Mouse (Mus musculus) lung, postnatal 4 days (tissue): Measurements from ENCODE around the gene Olfr803.

Source experiments
- DNase-seq, 2 experiments: peaks; one replicate each; pipeline ENCODE4 v3.0.0; 2021

The Olfr803 gene

DNA sequence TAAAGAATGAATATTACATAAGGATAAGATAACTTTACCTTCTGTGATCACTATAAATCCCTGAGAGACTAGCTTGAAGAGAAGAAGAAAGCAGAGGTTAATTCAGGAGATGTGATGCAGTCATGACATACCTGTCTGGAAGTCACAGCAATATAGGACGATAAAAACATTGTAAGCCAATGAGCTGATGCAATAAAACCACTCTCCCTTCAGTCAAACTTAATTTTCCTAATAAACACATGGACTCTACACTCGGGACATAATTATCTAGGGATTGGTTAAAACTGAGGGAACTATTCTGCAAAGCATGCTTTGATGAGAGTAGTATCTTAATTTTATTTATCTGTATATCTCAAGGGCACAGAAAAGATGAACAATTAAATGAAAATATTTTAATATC is at the start of gene Olfr803:
Gene Olfr803, minus strand, starts transcription at position 101 of the 400 bp plus-strand sequence.
- no peak for DNase-seq

DNA sequence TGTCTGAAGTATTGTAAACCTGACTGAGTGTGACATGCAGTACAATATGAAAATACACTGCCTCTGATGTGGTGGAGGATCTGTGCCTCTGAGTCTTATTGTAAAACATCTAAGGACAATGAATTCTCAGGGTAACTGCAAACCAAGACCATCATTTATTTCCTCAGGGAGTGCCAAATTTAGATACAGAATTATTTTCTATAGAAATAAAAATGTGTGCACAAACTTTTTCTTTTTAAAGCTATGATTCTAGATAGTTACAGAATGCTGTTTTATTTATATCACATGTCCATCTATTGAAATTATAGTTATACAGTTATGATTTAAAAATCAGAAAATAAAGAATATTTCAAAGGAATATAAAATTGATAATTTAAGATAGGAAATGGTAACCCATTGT is 47.7 kb upstream of the Olfr803 start, which contains the start of gene Olfr806:
Gene Olfr806, minus strand, starts transcription at position 101 of the 400 bp plus-strand sequence.
- no peak for DNase-seq

GRCm38 (mm10) chr10:129729275-129729674 is 35.2 kb upstream of the Olfr803 start, which contains the start of gene Olfr805:
Gene Olfr805, minus strand, starts transcription at chr10:129729375.
- DNase-seq: no peak

DNA sequence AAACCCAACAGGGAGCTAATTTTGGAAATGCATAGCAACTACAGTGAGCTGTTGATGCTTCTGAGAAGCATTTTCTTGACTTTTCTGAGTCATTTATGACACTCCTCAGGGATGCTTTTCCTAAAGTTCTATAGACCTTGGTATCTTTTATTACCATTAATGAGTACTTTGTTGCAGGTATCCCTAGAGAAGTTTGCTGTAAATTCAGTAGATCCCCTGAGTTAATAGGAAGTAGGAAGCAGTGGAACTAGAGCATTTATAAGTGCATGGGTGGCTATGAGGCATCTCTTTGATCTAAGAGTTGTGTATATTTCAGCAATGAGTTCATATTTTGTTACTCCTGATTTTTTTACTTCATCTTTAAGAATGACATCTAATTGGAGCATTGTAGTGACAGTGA is 8.8 kb upstream of the Olfr803 start, which contains the start of gene Olfr804:
Gene Olfr804, plus strand, starts transcription at position 301 of the 400 bp plus-strand sequence.
- no peak for DNase-seq

GRCm38 (mm10) chr10:129688069-129688468 is 6.0 kb downstream of the Olfr803 start, which contains the start of gene Olfr802:
Gene Olfr802, minus strand, starts transcription at chr10:129688169.
- no peak for DNase-seq

- no peak for DNase-seq
These were observed 20.3 kb downstream of the Olfr803 start, which contains the start of gene Olfr801 for GRCm38 (mm10) chr10:129673765-129674164. Gene Olfr801, minus strand, starts transcription at chr10:129673865.

GRCm38 (mm10) chr10:129657394-129657793 is 36.7 kb downstream of the Olfr803 start, which contains the start of gene Olfr800:
Gene Olfr800, plus strand, starts transcription at chr10:129657694.
- no peak for DNase-seq

GRCm38 (mm10) chr10:129651763-129652162 is 42.3 kb downstream of the Olfr803 start:
- DNase-seq: no peak
